Mouse (Mus musculus) CD4-positive helper T cell, adult 2 months (primary cell): ENCODE results near the gene Cgrrf1.

Experiments
- DNase-seq: peaks from one replicate; pipeline ENCODE4 v3.0.0-alpha.2; 2012; ENCODE audit warnings: low read depth, missing footprints, low spot score

Gene Cgrrf1

DNA sequence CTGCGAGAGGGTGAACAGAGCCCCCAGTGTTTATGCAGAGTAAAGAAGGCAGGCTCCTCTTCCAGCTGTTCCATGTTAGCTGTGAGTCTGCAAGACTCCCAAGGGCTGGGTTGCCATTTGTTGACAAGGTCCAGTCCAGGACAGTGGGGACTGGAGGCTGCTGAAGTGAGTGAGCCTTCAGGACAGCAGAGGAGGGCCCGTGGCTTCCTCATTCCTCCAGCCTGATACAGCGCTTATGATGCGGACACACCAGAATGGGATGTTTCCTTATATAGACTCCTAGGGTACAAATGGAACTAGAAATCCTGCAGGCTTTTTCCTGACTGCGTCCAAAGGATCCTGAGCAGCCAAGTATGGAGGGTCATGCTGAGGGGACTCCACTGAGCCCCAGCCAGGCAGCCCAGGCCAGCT lies 54.0 kb downstream of the Cgrrf1 start:
- no peak for DNase-seq

DNA sequence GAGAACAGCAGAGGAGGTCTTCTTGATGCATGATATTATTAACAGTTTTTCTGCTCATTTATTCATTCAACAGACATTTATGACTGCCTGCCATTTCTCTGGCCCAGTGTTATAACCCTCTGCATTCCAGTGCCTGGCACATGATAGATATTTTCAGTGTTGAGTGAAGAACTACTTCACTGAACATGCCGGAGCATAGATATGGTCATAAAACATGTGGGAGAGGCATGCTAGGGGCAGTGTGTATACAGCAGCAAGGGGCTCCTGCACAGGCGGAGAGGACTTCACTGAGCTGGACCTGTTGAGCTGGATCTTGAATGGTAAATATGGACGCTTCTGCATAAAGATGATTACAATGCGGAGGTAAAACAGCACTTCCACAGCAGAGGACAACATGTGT lies 57.2 kb downstream of the Cgrrf1 start:
- no peak for DNase-seq

DNA sequence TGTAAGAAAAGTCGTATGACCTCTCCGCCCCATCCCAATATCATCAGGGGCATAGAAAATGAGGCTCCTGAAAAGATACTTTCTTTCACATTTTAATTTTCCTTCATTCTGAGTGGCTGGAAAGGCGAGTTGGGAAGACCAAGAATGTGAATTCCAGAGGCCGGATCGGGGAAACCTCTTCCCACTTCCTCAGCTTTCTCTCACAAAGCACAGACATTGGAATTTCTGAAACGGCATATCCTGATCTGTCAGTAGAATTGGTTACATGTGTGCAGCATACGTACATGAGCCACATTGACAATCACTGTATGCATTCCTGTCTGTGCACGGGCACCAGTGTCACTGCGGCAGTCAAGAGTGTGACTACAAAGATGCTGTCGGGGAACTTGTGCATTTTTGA lies 62.0 kb downstream of the Cgrrf1 start:
- no peak for DNase-seq

DNA sequence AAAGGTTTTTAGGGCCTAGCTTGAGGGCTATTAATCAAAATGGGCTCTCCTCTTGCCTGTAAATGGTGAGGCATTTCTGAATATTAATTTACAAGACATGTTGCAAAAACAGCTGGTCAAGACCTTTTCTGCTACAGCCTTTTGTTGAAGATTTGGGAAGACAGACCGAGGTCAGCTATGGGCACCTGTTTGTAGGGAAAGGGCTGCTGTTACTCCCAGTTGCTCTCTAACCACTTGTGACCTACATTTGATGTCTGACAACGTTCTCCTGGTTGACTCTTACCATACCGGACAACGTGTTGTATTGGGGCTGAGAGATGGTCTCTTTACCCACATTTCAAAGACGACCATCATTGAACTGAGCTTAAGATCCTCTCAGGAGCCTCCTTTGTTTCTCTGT lies 66.0 kb downstream of the Cgrrf1 start:
- no peak for DNase-seq

DNA sequence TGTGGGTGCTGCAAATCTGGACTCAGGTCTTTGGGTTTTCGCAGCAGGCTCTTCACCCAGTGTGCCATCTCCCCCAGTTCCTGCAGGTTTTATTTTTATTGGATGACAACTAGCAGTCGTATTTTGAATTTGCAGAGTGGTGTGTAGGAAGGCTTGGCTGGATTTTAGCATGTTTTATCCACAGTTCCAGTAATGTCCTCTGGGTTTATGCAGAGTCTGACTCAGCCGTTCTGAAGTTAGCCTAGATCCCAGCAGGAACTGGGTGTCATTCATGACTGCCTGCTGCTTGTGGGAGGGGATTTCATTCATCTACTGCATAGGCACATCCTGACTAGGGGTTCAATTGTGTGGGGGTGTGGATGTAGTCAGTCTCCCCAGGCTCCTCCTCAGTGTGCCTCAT lies 66.7 kb downstream of the Cgrrf1 start:
- no peak for DNase-seq

DNA sequence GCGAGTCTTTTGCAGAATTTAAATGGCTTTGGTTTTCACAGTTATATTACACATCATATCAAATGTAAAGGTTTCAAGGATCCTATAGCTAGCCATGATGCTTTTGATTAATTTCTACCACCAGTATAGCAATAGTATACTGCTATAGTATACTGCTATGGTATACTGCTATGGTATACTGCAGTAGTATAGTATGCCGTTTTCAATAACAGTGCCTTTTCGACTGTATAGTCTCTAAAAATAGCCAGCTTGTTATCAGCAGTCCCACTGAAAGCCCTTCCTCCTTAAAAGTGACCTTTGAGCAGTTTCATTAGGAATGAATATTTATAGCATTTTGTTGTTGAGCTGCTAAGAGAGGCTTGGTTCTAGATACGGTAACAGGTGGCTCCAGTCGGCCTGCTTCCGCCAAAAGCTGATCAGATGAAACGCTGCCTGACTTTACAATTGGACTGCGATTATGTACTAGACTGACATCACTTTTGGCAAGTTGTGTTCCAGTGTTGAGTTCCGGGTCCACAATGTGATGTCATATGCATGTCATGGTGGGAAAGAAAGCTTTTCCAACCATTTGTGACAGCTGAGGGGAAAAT lies 70.7 kb downstream of the Cgrrf1 start:
- DNase-seq: no peak
